Mouse (Mus musculus) adipocyte (in vitro differentiated cells): ENCODE measurements at regions not wholly inside any gene's neighbourhood (a gene's known extent, or its start where the extent isn't known, plus 50 kb on each side); places are given as distances from the start of the nearest gene placed in this dataset.

Experiments used
- DNase-seq: peaks from one replicate; pipeline ENCODE4 v3.0.0-alpha.2; 2016; ENCODE audit warnings: low spot score

DNA sequence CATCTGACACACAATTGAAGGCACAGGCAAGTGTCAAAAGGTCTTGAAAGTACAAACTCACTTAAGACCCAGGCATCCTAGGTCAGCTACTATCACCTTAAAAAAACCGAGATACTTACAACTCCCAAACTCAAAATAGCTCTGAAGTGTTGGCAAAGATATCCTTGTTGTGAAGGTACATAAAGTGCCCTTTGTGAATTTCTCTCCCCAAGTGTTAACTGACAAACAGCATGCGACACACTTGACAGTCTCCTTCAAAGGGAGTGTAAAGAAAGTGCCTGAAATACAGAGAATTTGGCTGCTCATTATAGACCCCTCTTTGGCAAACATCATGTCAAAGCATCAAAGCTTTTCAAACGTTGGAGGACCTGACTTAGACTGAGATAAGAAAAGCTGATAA is 2634.2 kb downstream of the 9330182O14Rik start:
- DNase-seq: no peak

DNA sequence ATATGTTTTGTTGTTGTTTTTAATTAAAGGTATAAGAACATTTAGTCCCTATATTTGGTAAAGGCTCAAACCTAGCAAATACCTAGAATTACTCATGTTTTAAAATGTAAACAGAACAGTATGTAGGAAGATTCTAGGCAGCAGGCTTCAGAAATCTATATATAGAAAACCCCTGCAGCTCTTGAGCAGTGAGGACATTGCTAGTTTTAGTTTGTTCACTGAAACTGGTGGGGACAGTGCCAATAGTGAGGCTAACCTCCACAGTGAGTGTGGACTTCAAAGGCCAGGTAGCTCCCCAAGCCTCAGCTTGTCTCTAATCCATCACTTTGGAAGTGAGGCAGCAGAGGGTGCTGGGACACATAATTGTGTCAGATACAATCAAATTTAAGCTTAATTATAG is 2645.7 kb downstream of the 9330182O14Rik start:
- no peak for DNase-seq

DNA sequence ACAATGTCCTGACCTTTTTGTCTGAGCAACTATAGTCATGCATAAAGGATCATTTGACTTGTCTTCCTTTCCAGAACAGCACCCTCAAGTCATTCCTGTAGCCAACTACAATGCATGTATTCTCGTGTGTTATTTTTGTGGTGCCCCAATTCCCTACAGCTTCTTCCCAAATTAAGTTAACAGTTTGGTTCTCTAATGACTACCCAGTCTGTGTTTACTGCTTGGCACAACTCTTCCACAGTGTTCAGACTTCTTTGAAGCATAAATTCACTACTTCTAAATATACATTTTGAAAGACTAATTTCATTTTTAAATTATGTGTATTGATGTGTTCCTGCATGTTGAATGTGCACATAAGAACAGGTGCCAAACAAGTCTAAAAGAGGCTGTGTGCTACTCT is 2667.1 kb downstream of the 9330182O14Rik start:
- no peak for DNase-seq

DNA sequence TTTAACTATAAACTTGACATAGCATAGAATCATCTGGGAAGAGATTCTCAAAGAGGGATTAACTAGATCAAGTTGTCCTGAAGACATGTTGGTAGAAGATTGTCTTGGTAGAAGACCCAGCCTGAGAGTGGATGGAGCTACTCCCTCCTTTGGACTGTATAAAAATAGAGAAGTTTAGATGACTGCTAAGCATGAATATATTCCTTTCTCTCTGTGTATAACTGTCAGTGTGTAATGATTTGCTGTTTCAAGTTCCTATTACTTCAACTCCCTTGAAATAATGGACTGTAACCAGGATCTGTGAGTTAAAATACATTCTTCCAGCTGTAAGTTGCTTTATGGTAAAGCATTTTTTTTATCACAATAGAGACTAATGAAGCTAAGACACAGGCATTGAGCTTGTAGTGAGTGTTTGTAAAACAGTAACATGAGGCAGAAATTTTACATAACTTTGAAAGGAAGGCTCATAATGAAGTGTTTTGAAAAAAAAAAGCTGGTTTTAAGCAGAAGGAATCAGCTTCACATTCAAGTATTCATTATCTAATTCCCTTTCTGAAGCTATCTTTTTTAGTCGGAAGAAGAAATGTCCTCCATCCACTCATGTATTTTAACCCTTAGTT is 2676.8 kb downstream of the 9330182O14Rik start:
- no peak for DNase-seq

DNA sequence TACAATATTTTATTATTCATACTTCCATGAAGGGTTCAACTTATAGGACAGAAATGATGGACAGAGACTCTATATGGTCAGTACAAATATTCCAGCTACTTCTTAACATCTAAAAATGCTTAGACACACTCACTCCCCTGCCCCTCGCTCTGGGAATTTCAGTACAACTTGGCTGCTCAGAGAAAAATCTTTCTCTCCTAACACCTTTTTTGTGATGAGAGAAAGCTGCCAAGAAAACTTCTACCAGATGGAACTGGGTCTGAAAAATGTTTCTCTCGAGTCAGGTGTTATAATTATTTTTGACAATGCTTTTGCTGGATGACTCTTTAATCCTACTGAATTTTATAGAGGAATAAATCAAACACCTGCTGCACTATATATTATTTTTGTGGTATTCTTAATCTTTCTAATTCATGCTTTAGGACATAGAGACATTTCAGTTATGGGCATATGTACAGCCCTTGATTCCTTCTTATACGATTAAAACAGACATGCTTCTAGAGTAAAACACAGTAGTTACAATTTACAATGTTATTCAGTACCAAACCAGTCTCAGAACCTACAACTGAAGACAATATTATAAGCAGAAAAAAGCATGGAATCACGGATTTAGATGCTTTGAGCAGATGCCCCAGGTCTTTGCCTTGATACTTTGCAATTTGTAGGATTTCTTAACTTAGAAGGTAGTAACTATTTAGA is 2681.0 kb downstream of the 9330182O14Rik start:
- no peak for DNase-seq

DNA sequence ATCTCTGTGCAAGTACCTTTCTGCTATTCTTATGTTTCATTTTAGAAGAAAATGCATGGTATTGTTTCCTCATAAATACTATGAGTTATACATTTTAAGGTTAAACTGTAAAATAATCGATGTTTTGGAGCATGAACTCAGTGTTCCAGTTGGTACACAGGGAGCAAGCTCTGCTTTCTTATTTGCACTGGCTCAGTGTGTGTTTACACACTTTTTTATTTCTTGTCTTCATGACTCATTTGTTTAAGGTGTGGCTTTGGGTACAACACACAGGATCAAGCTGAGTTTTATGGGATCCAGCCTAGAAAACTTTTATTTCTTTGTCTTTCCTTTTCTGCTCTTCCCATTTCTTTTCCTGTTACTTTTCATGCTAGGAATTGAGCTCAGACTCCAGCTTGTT is 2704.7 kb downstream of the 9330182O14Rik start:
- DNase-seq: no peak

DNA sequence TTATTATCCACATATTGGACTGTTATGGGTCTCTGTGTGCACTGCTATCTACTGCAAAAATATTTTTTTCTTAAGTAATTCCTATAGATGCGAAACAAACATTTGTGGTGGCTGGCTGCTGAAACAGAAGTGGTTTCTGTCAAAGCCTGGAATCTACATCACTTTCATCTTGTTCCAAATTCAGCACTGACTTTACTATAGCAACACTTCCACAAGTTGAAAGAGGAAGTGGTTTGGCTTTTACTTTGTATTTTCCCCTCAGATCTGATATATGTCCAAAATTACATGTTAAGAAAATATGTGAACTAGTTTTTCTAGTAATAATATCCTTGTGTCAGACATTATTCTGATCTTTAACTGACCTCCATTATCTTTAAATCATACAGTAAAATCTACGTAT is 2715.8 kb downstream of the 9330182O14Rik start:
- DNase-seq: no peak

DNA sequence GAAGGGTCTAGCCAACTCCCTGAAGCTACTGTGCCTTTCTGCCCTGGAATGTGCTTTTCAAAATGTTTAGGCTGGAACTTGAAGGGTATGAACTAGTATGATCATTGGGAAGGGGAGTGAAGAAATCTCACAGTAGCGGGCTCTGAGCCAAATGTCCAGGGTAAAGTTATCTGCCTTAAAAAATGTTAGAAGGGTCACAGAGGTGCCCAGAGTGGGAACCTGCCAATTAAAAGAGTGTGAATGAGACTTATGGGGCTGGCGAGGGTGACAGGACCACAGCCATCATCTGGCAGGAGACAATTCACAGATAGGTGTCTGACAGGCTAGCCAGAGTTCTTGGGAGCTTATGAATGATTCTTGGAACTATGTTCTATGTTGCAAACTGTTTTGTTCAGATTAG is 2738.3 kb downstream of the 9330182O14Rik start:
- DNase-seq: no peak

DNA sequence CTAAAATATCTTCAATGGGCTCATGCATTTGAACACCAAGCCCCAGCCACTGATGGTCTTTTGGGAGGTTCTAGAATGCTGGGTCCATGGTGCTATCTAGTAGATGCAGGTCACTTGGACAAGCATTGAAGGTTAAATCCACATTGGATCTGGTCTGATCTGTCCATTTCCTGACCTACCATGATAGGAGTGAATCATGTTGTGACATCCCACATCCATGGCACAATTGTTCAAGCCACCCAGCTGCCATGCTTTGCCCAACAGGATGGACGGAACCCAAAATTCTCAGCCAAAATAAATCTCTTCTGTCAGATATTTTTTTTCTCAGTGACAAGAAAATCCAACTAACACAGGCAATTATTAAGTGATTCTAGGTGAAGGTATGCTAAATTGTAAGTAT is 2760.4 kb downstream of the 9330182O14Rik start:
- DNase-seq: peak; percentile 8

DNA sequence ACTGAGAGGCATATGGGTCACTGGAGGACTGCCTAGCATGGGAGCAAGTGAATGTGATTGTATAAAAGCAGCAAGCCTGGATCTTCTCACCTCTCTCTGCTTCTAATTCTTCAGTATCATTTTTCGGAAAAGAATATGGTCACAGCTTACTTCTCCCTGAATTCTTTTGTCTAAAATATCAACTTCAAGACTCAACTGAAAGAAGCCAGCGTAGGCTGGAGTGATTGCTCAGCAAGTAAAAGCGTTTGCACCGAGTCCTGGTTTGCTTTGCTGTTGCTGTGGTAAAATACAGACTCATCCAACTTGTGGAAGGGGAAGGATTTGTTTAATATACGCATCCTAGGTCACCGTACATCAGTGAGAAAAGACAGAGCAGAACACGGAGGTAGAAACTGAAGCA is 2765.9 kb downstream of the 9330182O14Rik start:
- DNase-seq: no peak

DNA sequence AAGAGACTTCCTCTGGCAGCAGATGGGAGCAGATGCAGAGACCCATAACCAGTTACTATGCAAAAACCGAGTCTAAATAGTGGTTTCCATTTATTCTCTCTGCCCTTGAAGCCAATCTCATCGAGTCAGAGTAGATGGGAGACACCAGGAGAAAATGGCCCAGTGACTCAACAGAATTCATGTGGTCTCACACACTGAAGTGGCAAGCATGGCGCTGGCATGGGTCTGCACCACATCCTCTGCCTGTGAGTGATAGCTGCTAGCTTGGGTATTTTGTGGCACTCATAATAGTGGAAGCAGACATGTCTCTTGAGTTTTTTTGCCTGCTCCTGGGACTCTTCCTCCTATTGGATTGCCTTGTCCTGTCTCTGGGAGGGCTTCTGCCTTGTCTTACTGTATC is 2767.6 kb downstream of the 9330182O14Rik start:
- DNase-seq: no peak

DNA sequence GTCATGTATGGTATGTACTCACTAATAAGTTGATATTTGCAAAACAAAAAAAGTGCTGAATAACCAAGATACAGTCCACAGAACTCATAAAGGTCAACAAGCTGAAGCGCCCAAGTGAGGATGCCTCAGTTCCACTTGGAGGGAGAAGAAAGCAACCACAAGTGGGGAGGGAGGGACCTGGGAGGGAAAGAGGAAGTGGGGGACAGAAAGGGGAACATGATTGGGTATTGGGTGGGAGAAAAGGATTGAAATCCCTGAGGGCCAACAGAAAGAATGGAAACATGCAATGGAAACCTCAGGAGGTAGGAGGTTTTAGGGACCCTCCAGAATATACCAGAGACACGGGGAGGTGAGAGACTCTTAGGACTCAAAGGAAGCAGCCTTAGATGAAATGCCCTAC is 2777.2 kb downstream of the 9330182O14Rik start:
- no peak for DNase-seq

DNA sequence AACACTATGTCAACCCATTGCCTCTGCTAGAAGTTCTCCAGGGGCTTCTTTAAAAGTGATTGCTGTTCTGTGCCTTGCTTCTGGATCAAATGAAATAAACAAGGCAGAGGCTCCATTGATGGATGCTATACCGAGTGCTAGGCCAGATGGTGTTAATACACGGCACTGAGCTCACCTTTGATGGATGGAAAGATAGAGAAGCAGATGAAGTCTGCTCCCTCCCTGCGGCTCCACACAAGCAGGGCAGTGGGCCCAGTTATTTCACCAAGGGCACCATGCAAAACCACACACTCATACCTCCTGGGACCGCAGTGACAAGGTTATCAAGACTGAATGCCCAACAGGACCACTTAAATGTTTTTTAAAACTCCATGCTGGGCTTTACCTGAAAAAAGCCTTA is 2778.7 kb downstream of the 9330182O14Rik start:
- no peak for DNase-seq

DNA sequence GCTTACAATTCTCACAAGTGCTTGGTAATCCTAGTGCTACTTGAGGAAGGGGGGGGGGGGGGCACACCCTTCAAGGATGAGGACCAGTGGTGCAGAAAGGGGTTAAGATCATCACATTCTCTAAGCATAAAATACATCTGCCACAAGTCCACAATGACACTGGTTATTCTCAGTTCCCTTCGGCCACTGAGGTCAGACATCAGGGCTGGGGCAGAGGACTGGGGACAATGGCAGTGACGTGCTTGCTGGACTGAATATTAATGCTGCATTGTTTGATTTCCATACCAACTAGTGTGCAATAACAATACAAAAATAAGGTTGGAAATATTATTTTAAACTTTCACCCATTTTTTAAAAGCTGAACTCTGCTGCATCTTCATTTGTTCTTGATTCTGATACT is 2779.1 kb downstream of the 9330182O14Rik start:
- DNase-seq: no peak

DNA sequence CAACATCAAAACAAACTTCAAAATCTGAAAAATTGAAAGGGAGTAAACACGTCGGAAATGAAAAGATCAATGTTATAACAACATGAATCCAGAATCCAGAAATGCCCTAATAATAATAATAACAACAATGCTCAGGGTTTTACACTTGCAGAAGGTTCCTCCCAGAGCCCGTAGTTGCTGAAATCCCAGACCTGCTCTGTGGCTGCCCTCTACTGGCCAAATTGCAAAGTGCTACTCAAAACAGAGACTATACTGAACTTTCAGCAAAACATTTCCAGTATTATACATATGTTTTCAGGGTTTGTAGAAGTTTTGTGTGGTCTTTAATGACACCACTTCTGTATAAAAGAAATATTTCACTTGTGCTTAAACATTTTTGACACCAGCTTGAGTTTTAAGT is 2779.9 kb downstream of the 9330182O14Rik start:
- DNase-seq: peak; percentile 74

DNA sequence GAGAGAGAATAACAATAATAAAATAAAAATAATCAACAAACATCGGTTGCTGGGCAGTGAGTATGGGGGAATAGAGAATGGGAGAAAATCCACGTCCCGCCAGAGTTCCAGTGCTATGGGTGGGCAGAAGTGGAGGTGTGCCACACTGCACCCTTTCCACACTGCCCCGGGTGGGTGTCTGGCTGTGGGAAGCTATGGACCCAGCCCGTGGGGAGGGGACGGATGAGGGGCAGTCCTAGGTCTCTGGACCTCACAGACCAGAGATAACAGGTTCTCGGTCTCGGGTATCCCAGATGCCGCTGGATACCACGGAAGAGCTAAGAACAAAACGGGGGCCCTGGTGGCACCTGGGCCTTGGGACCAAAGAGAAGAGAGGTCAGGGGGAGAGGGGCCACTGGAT is 2781.0 kb downstream of the 9330182O14Rik start:
- DNase-seq: no peak

DNA sequence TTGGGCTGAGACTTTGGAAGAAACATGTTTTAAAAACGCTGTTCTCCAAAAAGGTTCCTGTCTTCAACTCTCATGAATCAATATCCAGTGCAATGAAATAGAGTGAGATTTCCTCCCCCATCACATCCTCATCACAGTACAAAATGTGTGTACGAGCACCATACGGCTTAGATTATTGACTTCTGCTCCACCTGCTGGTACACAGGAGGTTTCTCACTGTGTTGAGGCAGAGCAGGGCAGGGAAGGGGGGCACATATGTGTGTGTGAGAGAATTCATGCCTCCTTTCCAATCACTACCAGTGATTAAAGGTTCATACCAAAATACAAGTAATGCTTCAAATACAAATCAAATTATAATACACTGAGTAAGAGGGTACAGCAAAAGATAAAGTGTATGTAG is 2787.5 kb downstream of the 9330182O14Rik start:
- DNase-seq: no peak

DNA sequence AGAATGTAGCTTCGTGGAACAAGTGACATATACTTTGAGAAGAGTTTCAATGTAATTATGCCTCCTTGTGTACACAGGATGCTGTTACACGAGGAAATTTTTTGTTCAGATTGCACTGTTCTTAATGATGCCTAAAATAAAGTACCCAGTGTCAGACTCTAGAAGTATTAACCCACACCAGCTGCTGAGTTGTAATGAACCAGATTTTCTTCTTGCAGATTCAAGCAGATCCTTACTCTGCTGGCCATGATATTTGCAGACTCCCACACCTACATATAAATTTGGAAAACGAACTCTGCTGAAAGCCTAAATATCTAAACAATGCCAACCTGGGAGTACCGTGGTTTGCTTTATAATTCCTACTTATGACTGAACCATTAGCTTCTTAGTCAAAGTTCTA is 2794.2 kb downstream of the 9330182O14Rik start:
- DNase-seq: no peak

DNA sequence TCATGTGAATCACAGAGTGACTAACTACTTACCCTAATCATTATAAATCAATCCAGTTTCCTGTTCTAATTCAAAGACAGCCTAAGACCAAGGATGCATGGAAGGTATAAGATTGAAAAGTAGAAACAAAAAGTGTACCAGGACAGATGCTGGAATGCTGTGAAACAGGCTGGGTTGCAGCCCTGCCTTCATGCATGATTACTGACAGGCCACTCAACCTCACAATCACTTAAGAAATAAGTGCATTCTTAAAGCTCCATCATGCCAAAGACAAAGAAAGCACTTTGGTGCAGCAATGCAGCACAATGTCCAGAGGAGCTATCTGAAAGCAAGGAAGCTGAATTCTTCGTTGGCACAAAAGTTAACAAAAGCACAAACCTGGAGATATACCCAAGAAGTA is 2810.4 kb downstream of the 9330182O14Rik start:
- DNase-seq: no peak

DNA sequence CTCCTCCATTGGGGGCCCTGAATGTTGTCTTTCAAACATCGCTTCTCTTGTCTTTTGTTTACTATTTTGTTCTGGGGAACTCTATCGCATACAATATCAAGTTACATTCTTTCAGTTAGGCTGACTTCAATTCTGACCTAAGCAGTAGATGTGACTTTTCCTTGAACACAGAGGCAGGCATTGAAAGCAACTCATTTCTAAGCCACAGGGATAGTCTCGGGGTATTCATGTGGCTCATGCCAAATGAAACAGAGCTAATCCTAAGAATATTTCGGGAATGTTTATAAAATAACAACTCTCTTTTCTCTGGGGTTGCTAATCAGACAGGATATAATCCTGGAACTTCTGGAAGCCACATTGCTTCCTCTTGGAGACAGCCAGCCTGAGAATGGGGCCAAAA is 2821.0 kb downstream of the 9330182O14Rik start:
- DNase-seq: no peak

DNA sequence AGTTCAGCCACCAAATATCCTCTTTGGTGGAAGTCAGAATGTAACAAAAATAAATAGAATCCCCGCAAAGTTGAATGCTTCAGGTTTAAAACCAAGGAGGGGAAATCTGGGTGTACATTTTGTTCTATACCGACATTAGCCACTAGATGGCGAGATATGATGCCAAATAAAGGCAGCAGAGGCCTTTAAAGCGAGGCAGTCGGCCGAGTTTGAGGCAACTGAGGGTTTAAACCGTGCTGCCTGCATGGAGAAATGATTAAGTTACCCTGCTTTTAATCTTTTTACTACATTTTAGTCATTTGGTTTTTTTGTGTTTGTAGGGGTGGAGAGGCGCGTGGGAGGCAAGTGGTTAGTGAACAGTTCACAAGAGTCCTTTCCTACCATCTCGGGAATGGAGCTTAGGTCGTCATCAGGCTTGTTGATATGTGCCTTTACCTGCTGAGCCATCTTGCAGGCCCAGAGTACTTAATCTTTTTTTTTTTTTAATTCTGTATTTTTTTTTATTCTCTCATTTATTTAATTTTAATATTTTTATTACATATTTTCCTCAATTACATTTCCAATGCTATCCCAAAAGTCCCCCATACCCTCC is 2828.7 kb downstream of the 9330182O14Rik start:
- peak; percentile 88 for DNase-seq

DNA sequence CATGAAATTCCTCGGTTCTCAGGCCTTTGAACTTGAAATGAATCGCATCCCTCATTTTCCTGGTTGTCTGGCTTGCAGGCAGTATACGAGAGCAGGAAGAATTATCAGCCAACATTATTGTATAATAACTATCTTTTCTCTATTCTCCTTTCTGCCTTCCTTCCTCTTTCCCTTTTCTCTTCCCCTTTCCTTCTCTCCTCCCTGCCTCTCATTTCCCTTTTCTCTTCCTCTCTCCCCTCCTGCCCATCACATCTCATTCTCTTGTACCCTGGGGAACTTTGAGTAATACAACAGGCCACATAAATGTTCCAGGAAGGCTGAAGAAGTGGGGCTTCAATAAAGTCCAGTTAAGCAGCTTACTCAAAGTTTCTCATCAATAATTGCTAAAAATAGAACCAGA is 2831.1 kb downstream of the 9330182O14Rik start:
- no peak for DNase-seq
